Mouse (Mus musculus) C2C12 (cell line): ENCODE data around the gene Mymx. TPM values are rescaled to one million over a fixed set of nuclear protein-coding genes. Genes with fewer than 3 reads are reported as not detected.
A peak's percentile ranks its signal among the peaks of the same experiment; 100 is the strongest.

ENCODE experiments used
- H3K27me3 ChIP-seq: one replicate; pipeline ENCODE4 v1.6.1; 2011; ENCODE audit not compliant: control insufficient read depth, insufficient read depth, insufficient read length
- H3K36me3 ChIP-seq: one replicate; pipeline ENCODE4 v1.6.1; 2011; ENCODE audit not compliant: control insufficient read depth, insufficient read depth
- H3K4me3 ChIP-seq: one replicate; pipeline ENCODE4 v1.5.1; 2011; ENCODE audit warnings: mild to moderate bottlenecking, control low read depth; ENCODE audit not compliant: poor library complexity, insufficient read depth, severe bottlenecking
- H3K79me2 ChIP-seq: one replicate; pipeline ENCODE4 v1.6.1; 2011; ENCODE audit not compliant: control insufficient read depth, insufficient read depth
- H3K79me3 ChIP-seq: one replicate; pipeline ENCODE4 v1.6.1; 2011; ENCODE audit warnings: low read depth, control low read depth
- H3ac ChIP-seq: one replicate; pipeline ENCODE3; 2011; ENCODE audit warnings: low read depth; ENCODE audit not compliant: control insufficient read depth, insufficient read length
- CEBPB ChIP-seq: IDR thresholded peaks from one replicate; pipeline ENCODE4 v1.6.1; 2011; ENCODE audit warnings: low read depth, mild to moderate bottlenecking, control low read depth, moderate library complexity
- CTCF ChIP-seq: IDR thresholded peaks from one replicate; pipeline ENCODE4 v1.5.1; 2011; ENCODE audit not compliant: control insufficient read depth, insufficient read depth, insufficient read length
- FOSL1 ChIP-seq: IDR thresholded peaks from one replicate; pipeline ENCODE4 v1.8.0; 2011; ENCODE audit warnings: mild to moderate bottlenecking, low read length; ENCODE audit not compliant: poor library complexity, insufficient read depth, severe bottlenecking
- MAX ChIP-seq: IDR thresholded peaks from one replicate; pipeline ENCODE4 v1.6.1; 2011; ENCODE audit warnings: mild to moderate bottlenecking, control low read depth
- MYOD1 ChIP-seq: IDR thresholded peaks from one replicate; pipeline ENCODE4 v1.6.1; 2011; ENCODE audit warnings: low read depth; ENCODE audit not compliant: control insufficient read depth, insufficient read length
- MYOG ChIP-seq: IDR thresholded peaks from one replicate; pipeline ENCODE4 v1.6.1; 2011; ENCODE audit not compliant: control insufficient read depth, insufficient read length; ENCODE audit errors: extremely low read depth
- USF1 ChIP-seq: IDR thresholded peaks from one replicate; pipeline ENCODE4 v1.6.1; 2011; ENCODE audit warnings: low read depth, mild to moderate bottlenecking, control low read depth, moderate library complexity
- polyA plus RNA-seq: library from polyadenylated mRNA; unstranded; fragments of >200 nt; fragmentation: generic; extraction: Trizol; gene quantifications from one replicate; pipeline ENCODE4 v1.2.1, GENCODE M21; 2012; ENCODE audit warnings: missing spikeins

The Mymx gene
- polyA plus RNA-seq, 1 experiment, result 1.7 TPM

DNA sequence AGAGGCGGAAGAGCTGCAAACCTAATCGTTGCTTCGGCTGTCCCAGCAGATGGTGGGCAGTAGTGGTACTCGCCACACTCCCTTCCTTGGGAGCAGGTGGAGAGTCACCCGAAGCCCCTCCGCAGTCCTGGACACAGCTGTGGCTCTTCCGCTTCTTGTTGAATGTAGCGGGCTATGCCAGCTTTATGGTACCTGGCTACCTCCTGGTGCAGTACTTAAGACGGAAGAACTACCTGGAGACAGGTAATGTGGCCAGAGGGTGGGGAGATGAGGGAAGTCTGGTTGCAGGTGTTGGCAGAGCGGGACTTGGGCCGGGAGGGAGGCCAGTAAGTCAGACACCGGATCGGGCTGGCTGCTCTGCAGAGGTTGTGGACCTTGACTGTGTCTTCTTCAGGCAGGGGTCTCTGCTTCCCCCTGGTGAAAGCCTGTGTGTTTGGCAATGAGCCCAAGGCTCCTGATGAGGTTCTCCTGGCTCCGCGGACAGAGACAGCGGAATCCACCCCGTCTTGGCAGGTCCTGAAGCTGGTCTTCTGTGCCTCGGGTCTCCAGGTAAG, 37.3 kb downstream of the Mymx start:
- H3K79me3 ChIP-seq, result peaks cover 22% of the 10 kb centered on the region
- H3K27me3 ChIP-seq, result no peaks in the 10 kb centered on the region
- TF ChIP-seq MYOG, result no peak
- no peak for TF ChIP-seq CTCF
- TF ChIP-seq USF1, result no peak
- no peak for TF ChIP-seq MYOD1
- no peak for TF ChIP-seq CEBPB
- TF ChIP-seq FOSL1, result no peak
- TF ChIP-seq MAX, result no peak
- H3K36me3 ChIP-seq, result peaks cover 45% of the 10 kb centered on the region
- H3K79me2 ChIP-seq, result peaks cover 35% of the 10 kb centered on the region
- peak overlapping the region; percentile 88 for H3ac ChIP-seq
- H3K4me3 ChIP-seq, result peak overlapping the region; percentile 69

DNA sequence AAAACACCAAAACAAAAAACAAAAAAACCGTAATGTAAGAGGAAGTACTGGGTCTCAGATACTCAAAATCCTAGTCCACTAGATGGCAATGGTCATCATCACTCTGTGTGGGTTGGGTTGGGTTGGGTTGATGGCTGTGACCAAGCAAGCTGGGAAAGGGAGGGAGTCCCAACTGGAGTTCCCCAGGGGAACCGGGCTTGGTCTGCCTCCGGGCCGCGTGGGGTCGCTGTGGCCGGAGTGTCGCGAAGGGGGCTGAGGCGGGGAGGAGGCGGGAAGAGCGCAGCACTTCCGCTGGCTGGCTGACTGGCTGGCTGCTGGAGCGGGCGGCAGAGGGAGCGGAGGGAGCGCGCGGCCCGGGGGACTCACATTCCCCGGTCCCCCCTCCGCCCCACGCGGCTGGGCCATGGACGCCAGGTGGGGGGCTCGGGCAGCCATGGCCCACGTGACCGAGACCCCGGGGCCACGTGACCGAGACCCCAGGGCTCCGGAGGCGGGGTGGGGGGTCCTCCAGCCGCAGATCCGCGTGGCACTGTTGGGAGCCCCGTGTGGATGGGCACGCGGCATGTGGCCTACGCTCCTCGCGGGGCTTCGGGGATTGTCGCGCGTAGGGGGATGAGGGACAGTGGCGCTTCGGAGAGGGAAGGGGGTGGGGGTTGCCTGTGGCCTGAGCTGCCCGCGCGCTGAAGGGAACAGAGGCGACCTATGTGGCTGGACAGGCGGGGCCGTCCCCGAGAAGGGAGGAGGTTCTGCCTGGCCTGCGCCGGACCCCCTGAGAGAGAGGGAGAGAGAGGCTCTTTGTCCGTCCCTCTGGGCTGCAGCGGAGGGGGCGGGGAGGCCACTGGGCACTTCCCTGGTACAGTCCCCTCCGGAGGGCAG, 38.0 kb downstream of the Mymx start, which contains the start of gene Slc35b2:
Gene Slc35b2, plus strand, starts transcription at position 220 of the 876 bp plus-strand sequence.
- Histone ChIP-seq H3K4me3 (peak within 1 kb of the TSS; percentile 69), H3K79me2 (peaks cover 27% of the 10 kb centered on the region)

DNA sequence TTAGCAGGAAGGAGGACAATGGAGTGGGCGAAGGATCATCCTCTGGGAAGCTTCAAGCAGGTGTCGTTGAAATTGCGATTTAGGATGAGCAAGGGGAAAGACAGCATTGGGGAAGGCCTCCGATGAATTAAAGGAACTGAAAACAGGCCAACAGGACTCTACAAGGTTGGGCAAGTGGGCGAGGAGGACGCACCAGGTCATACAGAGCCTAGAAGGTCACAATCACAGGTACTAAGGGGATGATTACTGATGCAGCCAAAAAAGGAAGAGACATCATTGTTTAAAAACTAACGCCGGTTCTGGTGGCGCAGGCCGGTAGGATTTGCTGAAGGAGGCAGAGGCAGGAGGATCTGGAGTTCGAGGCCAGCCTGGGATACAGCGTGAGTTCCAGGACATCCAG, 38.7 kb downstream of the Mymx start:
- Histone ChIP-seq H3K79me2 (peaks cover 21% of the 10 kb centered on the region), H3K36me3 (peaks cover 31% of the 10 kb centered on the region), H3K4me3 (no peak overlapping the region), H3K79me3 (peaks cover 13% of the 10 kb centered on the region), H3ac (no peak overlapping the region), H3K27me3 (no peaks in the 10 kb centered on the region)
- TF ChIP-seq MYOD1, result no peak
- TF ChIP-seq USF1, result no peak
- no peak for TF ChIP-seq MYOG
- no peak for TF ChIP-seq CTCF
- TF ChIP-seq MAX, result no peak
- no peak for TF ChIP-seq CEBPB
- TF ChIP-seq FOSL1, result no peak

More for the DNA sequence above, 38.0 kb downstream of the Mymx start, which contains the start of gene Slc35b2:
- no peaks in the 10 kb centered on the region for H3K27me3 ChIP-seq
- H3K79me3 ChIP-seq, result peaks cover 18% of the 10 kb centered on the region
- peak; percentile 7 for TF ChIP-seq USF1
- no peak for TF ChIP-seq MYOG
- peak; percentile 52 for TF ChIP-seq MAX
- no peak for TF ChIP-seq CEBPB
- TF ChIP-seq CTCF, result peak; percentile 97
- TF ChIP-seq MYOD1, result no peak
- H3ac ChIP-seq, result peak within 1 kb of the TSS; percentile 88
- H3K36me3 ChIP-seq, result peaks cover 38% of the 10 kb centered on the region

GRCm38 (mm10) chr17:45559732-45560525, 42.0 kb downstream of the Mymx start:
- TF ChIP-seq MYOD1 (no peak), FOSL1 (no peak), MYOG (no peak), CEBPB (no peak), CTCF (no peak), MAX (no peak), USF1 (no peak)
- Histone ChIP-seq H3K79me3 (peaks cover 9% of the 10 kb centered on the region), H3K79me2 (peaks cover 21% of the 10 kb centered on the region), H3ac (no peak overlapping the region), H3K4me3 (no peak overlapping the region), H3K36me3 (peaks cover under 1% of the 10 kb centered on the region), H3K27me3 (no peaks in the 10 kb centered on the region)

GRCm38 (mm10) chr17:45557998-45558862, 43.7 kb downstream of the Mymx start:
- Histone ChIP-seq H3K27me3 (no peaks in the 10 kb centered on the region), H3K4me3 (no peak overlapping the region), H3K79me2 (peaks cover 10% of the 10 kb centered on the region), H3ac (no peak overlapping the region), H3K79me3 (no peaks in the 10 kb centered on the region), H3K36me3 (no peaks in the 10 kb centered on the region)
- TF ChIP-seq MYOD1, result no peak
- TF ChIP-seq MAX, result no peak
- TF ChIP-seq MYOG, result no peak
- TF ChIP-seq FOSL1, result no peak
- TF ChIP-seq CTCF, result no peak
- no peak for TF ChIP-seq CEBPB
- TF ChIP-seq USF1, result no peak
